Mouse (Mus musculus): ENCODE measurements around the gene Gatd1.
"Not testable (repeated sequence)": the region's sequence is repeated elsewhere in the genome, so short reads cannot be mapped to it uniquely, and the experiment has no call there.

Gatd1 gene

GRCm38 (mm10) chr7:141426948-141427730, 13.2 kb upstream of the Gatd1 start:
- no peak for DNase-seq

GRCm38 (mm10) chr7:141423811-141424210, 9.9 kb upstream of the Gatd1 start:
- no peak for DNase-seq

GRCm38 (mm10) chr7:141420030-141420702, 6.2 kb upstream of the Gatd1 start:
- DNase-seq, result no peak

DNA sequence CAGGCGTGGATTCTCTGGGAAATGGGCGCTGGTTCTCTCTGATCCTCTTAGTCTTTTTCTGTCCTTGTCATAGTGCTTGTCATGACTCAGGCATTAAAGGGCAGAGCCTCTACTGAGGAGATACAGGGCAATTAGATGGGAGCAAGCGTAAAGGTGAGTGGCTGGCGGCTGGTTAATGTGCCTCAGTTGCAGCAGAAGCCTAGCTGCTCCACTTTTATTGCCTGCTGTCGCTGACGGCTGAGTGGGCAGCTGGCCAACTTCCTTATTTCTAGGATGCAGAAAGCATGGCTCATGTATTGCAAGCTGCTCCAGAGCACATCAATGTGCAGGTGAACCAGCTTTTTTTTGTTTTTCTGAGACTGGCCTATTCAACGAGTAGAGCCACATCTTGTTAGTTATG, 5.0 kb upstream of the Gatd1 start:
- DNase-seq, result no peak

- DNase-seq, result no peak
Observed at GRCm38 (mm10) chr7:141417731-141418681, 4.1 kb upstream of the Gatd1 start.

DNA sequence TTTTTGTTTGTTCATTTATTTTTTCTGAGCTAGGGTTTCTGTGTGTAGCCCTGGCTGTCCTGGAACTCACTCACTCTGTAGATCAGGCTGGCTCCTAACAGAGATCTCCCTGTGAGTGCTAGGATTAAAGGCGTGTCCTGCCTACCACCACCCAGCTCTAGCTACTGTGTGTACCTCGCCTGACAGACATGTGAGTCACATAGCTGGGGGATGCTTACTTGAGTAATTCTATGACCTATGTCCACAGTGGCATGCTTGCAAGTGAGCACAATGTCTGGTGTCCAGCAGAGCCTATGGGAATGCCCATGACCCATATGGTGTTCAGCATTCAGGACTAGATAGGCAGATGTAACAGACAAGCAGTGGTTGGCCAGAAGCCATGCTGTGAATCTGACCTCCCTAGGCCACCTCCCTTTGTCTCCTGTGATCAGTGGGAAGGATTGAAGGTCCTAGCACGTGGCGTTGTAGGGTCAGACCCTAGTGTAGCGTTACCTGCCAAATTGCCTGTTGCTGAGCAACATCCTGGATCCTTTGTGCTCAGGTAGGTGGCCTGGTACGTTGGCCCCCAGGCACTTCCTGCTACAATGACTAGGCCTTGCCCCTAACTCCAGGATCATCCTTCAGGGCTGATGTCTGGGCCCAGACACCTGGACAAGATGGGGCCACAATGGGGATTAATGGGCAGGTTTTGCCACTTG, 2.4 kb upstream of the Gatd1 start:
- DNase-seq, result no peak

DNA sequence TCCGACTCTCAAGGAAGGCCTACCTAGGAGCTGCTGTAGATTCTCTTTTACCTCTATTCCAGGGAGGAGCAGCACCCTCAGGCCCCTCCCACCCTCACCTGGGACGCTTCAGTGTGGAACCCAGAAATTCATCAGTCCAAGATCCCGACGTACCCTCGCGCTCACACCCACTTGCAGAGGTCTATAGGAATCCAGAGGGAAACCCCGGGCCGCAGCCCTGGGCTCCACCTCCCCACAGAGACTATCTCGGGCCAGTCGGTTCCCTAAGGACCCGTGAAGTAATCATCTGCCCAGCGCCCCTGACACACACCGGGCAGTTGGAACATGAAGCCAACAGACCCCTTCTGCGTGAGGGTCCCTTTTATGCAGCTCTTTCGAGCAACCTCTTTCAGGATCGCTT, 605 bp downstream of the Gatd1 start:
- peak; percentile 42 for DNase-seq

DNA sequence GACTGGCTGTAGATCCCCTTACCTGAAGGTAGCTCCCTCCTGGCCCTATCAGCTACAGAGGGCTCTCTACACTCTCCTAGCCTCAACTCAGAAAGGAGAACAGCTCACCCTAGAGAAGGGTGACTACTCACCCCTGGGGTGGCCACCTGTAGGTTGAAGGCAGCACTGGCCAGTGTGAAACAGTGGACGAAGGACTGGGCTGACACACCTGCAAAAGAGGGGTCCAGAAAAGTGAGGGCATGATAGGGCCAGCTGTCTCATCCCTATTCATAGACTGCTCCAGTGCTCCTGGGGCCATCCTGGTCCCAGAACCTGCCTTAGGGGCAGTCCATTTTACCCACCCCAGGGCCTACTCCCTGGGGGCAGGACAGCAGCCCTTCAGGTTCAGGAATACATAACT, 2.3 kb downstream of the Gatd1 start:
- no peak for DNase-seq

DNA sequence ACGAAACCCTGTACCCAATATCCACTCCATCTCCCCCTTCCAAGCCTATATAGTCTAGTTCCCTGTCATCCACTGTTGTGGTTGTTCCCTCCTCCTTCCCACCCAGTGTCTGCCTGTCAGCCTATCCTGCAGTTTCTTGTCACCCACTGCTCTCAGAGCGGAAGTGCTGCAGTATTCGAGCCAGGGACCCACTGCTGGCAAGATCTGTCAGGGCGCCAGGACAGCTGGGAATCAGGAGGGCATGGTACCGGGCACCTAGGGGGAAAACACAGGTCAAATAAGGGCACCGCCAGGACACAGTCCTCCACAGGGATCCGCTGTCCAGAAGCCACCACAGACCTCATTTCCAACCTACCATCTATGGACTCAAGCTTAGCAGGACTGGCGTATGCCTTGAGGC, 3.3 kb downstream of the Gatd1 start:
- DNase-seq, result no peak

GRCm38 (mm10) chr7:141408833-141409232, 5.1 kb downstream of the Gatd1 start:
- DNase-seq, result peak; percentile 90

- not testable (repeated sequence) for DNase-seq
Observed at GRCm38 (mm10) chr7:141407670-141408069, 6.3 kb downstream of the Gatd1 start.

DNA sequence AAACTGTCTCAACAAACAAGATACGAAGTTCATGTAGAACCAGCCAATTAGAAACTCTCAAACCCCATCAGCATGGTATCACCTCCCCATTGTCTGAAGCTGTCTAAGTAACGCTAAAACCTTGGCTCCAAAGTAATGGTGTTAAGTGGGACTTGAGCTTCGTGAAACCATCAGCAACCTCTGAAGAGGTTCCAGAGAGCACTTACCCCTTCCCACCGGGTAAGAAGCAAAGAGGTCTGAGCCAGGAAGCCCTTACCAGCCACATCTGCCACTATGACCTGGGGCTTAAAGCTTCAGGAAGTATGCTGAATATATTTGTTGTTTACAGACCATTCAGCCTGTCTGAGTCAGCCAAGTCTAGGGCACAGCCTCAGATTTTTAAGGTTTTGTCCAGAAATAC, 8.5 kb downstream of the Gatd1 start:
- DNase-seq, result no peak

DNA sequence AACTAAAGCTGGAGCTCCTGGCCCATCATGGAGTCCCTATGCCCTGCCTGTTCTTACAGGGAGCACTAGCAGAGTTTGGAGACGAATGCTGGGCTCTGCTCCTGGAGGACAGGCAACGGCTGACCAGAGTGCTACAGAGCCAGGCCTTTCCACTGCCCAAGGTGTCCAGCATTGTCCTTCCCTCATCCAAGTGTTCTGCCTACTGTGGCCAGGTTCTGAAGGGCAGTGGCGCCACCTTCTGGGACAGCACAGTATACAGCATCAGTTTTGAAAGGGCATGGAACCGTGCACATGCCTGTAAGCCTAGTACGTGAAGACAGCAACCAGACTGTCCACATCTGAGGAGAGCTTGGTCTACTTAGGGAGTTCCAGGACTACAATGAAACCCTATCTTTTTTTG, 10.6 kb downstream of the Gatd1 start:
- DNase-seq, result peak; percentile 79

- DNase-seq, result no peak
Observed at GRCm38 (mm10) chr7:141395348-141395747, 18.6 kb downstream of the Gatd1 start.

DNA sequence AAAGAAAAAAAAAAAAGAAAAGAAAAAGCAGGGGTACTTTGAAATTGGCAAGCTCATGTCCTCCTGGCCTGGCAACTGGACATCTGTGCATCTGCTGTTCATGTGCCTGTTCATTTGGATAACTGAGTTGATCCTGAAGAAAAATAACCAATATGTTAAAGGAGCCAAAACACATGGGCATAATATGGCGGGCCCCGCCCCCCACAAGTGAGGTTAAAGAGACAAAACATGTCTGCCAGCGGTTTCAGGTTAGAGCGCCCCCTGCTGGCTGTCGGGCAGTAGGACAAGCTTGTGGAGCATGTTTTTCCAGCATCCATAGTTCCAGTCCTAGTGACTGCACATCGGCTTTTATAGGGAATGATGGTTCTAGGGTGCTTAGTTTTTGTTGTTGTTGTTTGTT, 19.2 kb downstream of the Gatd1 start:
- DNase-seq, result peak; percentile 91

DNA sequence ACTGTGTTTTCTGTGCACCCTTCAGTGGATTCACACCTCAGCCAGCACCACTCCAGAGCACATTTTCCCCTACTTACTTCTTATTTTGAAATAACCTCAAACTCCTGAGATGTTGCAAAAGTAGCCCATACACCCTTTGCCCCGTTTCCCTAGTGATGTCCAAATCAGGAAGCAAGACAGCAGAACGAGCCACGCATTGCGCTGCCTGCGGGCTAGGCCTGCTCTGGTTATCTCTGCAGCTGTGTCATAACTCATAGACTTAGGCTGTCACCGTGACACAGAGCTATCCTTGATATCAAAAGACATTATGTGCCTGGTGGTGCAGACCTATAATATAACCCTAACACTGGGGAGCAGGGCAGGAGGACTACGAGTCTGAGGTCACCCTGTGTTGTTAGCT, 19.8 kb downstream of the Gatd1 start:
- DNase-seq, result no peak

- no peak for DNase-seq
Observed at GRCm38 (mm10) chr7:141392552-141393222, 21.2 kb downstream of the Gatd1 start.

GRCm38 (mm10) chr7:141391625-141392551, 22.0 kb downstream of the Gatd1 start, which contains the start of gene Taldo1:
Gene Taldo1, plus strand, starts transcription at chr7:141392199.
- peak; percentile 99 for DNase-seq

- DNase-seq, result no peak
Observed at GRCm38 (mm10) chr7:141390326-141391259, 23.3 kb downstream of the Gatd1 start.
